Mouse (Mus musculus) cerebellum, adult (tissue): Measurements from ENCODE around the gene Olfr339.
"Not testable (repeated sequence)": the region's sequence is repeated elsewhere in the genome, so short reads cannot be mapped to it uniquely, and the experiment has no call there.

Experiments
- ATAC-seq: cut with Nextera tagmentation; 2 replicates; pipeline ENCODE4 v1.9.2; 2017; ENCODE audit warnings: mild to moderate bottlenecking, moderate library complexity, mixed read lengths; ENCODE audit not compliant: insufficient number of reproducible peaks, low FRiP score, low TSS enrichment

Gene Olfr339

GRCm38 (mm10) chr2:36418647-36419046, at the start of gene Olfr339:
Olfr339 (plus strand) TSS chr2:36418947.
- ATAC-seq: no peak

GRCm38 (mm10) chr2:36373219-36373618, 45.5 kb upstream of the Olfr339 start, which contains the start of gene Olfr338:
Olfr338 (plus strand) TSS chr2:36373519.
- ATAC-seq: no peak

- ATAC-seq: not testable (repeated sequence)
These were observed 3.6 kb upstream of the Olfr339 start for GRCm38 (mm10) chr2:36415174-36415573.

DNA sequence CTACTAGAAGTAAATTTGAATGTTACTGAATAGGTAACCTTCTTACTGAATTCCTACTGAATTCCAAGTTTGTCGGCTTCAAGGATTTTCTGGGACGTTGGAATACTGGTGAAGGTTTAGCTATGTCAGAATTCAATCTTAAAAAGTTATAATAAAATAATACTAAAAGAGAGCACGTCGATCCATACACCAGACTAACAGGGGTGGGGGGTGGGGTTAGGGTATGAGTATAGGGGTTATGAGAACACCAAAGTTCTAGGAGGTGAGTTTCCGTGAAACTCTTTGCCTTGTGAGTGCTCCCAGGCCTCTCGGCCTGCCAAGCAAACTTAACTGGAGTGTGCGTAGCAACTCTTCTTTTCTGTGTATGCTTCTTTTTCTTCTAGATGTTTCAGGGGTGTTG, 3.2 kb upstream of the Olfr339 start:
- not testable (repeated sequence) for ATAC-seq

DNA sequence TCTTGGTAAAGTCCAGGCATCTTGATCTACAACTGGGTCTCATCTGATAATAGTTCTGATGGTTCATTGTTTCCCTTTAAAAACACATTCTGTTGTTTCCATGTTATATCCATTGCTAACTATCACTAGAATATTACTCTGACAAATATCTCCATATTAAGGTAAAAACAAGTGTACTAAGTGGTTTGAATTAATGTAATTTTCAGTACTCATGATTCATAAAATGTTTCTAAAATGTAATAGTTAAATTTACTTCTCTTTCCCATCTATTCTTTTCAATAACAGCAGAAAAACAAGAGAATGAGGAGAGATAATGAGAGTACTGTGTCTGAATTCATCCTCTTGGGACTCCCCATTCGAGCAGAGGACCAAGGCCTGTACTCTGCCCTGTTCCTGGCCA, 33.5 kb downstream of the Olfr339 start, which contains the start of gene Olfr340:
Gene Olfr340, plus strand, starts transcription at position 301 of the 400 bp plus-strand sequence.
- no peak for ATAC-seq

DNA sequence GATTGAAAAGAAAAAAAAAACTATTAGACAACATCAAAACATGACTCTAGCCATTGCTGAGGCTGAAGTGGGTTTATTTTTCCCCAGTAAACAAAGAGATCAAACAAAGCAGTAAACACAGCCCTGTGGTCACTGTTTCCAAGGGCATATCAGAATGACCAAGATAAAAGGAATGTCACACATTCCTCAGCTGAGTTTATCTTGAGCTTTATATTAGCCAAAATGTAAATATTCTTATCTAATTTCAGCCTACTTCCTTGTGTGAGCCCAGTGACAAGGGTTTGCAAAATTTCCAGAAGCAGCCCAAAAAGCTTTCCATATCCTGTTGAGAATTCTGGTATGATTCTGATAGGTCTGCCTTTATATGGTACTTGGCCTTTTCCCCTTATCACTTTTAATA, 54.9 kb downstream of the Olfr339 start:
- ATAC-seq: no peak
